Mouse (Mus musculus) liver, adult 2 months (tissue): ENCODE data around the gene Cdc42ep2. TPM values are rescaled to one million over a fixed set of nuclear protein-coding genes. Genes with fewer than 3 reads are reported as not detected.

ENCODE experiments used
- DNase-seq: peaks from one replicate; pipeline ENCODE4 v3.0.0-alpha.2; 2011; ENCODE audit warnings: low read depth, low spot score; ENCODE audit errors: extremely low read depth
- H3K27ac ChIP-seq: fragments of 200-500 bp; replicated peaks from 2 replicates; pipeline ENCODE4 v1.5.1; 2012; ENCODE audit warnings: low read depth, mild to moderate bottlenecking, control low read depth, inconsistent platforms, low read length; ENCODE audit not compliant: insufficient read depth
- H3K27me3 ChIP-seq: fragments of 200-500 bp; 2 replicates; pipeline ENCODE4 v1.6.1; 2012; ENCODE audit warnings: mild to moderate bottlenecking, moderate library complexity, low read length, inconsistent platforms; ENCODE audit not compliant: control insufficient read depth, insufficient read depth
- H3K36me3 ChIP-seq: fragments of 200-500 bp; 2 replicates; pipeline ENCODE4 v1.6.1; 2012; ENCODE audit warnings: low read length, inconsistent platforms; ENCODE audit not compliant: control insufficient read depth, insufficient read depth
- H3K4me1 ChIP-seq: fragments of 200-500 bp; 2 replicates; pipeline ENCODE4 v1.6.1; 2011; ENCODE audit warnings: low read length; ENCODE audit not compliant: control insufficient read depth, insufficient read depth
- H3K4me3 ChIP-seq: fragments of 200-500 bp; 2 replicates; pipeline ENCODE4 v1.5.1; 2011; ENCODE audit warnings: low read depth, mild to moderate bottlenecking, control low read depth, low read length, moderate library complexity; ENCODE audit not compliant: insufficient read depth
- H3K79me2 ChIP-seq: fragments of 200-500 bp; 2 replicates; pipeline ENCODE4 v1.6.1; 2012; ENCODE audit warnings: inconsistent platforms, mild to moderate bottlenecking, low read length, moderate library complexity; ENCODE audit not compliant: control insufficient read depth, insufficient read depth
- H3K9ac ChIP-seq: fragments of 200-500 bp; 2 replicates; pipeline ENCODE4 v1.6.1; 2012; ENCODE audit warnings: low read depth, mild to moderate bottlenecking, control low read depth, inconsistent platforms, low read length
- CTCF ChIP-seq: fragments of 200-500 bp; IDR thresholded peaks from 2 replicates; pipeline ENCODE4 v1.5.1; 2011; ENCODE audit warnings: low read depth, low read length, control low read depth
- POLR2A ChIP-seq: fragments of 200-500 bp; IDR thresholded peaks from 2 replicates; pipeline ENCODE4 v1.6.1; 2011; ENCODE audit warnings: low read length, control low read depth; ENCODE audit not compliant: insufficient read depth; ENCODE audit errors: extremely low read depth
- WGBS: fragments of 180-500 bp; shearing (Covaris S2); methylation state at CpG from one replicate; pipeline ENCODE4 v1.1.7; 2018; 5-methylcytosine and 5-hydroxymethylcytosine counted together
- polyA plus RNA-seq: library from polyadenylated mRNA; depleted of rRNA; stranded (reverse); fragments of >200 nt; gene quantifications from 2 replicates; pipeline ENCODE4 v1.2.3, GENCODE M21; 2012
- total RNA-seq: library from RNA; depleted of rRNA; stranded (reverse); fragments of >200 nt; gene quantifications from 2 replicates; pipeline ENCODE4 v1.2.3, GENCODE M21; 2014

Gene Cdc42ep2
- total and polyA plus RNA-seq, 2 experiments, result 1.7 to 2.4 TPM

DNA sequence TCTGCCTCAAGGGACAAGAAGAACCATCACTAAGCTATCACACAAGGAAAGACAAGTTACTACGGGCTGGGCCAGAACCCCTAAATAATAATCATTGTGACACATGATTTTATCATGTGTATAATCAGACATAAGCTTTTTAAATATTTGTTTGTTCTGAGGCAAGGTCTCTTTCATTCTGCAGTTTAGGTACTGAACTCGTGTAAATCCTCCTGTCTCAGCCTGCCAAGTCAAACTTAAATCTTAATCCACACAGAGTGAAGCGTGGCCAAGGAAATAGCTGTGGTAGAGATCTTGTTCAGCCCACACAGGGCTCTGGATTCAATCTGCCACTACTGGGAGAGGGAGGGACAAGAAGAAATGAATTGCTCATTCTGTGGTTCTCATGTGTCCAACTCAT, 17.3 kb downstream of the Cdc42ep2 start:
- H3K9ac ChIP-seq, result no peak overlapping the region
- H3K27ac ChIP-seq, result no peak overlapping the region
- H3K79me2 ChIP-seq, result peaks cover 29% of the 10 kb centered on the region
- DNase-seq, result no peak
- no peaks in the 10 kb centered on the region for H3K27me3 ChIP-seq
- H3K4me1 ChIP-seq, result peaks cover 7% of the 10 kb centered on the region; the same call in 1 of the 2 replicates
- TF ChIP-seq CTCF (no peak), POLR2A (no peak)
- H3K4me3 ChIP-seq, result no peak overlapping the region
- H3K36me3 ChIP-seq, result peaks cover 44% of the 10 kb centered on the region
- 67% methylated on average over 3 of the region's 3 CpGs for WGBS

DNA sequence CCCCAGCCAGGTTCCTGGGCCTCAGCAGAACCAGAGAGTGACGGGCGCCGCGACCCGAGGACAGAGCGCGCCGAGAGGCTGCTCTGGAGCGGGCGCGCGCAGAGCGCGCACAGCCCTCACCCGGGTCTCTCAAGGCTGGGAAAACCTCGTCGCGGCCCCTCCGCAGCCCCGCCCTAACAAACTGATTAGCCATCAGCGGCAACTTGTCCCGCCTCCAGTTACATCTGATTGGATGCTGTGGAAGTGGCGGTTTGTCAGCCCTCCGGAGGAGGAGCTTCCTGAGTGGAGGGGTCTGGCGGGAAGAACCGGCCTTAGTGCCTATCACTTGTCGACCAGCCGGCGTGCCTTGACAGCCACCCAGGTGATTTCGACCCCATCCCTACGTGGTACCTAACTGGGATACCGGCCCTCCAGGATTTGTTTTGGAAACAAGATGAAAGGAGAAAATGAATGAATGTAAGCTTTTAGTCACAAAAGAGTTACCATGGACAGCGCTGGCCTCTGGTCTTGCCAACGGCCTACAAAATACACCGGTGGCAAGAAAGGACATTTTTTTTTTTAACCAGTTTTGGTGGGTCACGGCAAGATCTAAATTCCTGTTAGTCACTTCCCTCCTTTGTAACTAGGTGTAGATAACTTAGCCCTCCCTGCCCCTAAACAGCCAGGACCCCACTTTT, 30.5 kb downstream of the Cdc42ep2 start, which contains the start of gene Tigd3:
Gene Tigd3 (minus strand): TSS at position 148 of the 677 bp plus-strand sequence.
- WGBS, result 2% methylated on average over 36 of the region's 36 CpGs
- Histone ChIP-seq H3K27ac (no peak within 1 kb of the TSS), H3K4me3 (peak within 1 kb of the TSS; percentile 54), H3K9ac (peak within 1 kb of the TSS; percentile 63), H3K27me3 (no peaks in the 10 kb centered on the region), H3K79me2 (no peaks in the 10 kb centered on the region), H3K4me1 (peaks cover 6% of the 10 kb centered on the region), H3K36me3 (peaks cover 12% of the 10 kb centered on the region; the same call in 1 of the 2 replicates)
- DNase-seq, result peak; percentile 58
- TF ChIP-seq CTCF (no peak), POLR2A (no peak)

DNA sequence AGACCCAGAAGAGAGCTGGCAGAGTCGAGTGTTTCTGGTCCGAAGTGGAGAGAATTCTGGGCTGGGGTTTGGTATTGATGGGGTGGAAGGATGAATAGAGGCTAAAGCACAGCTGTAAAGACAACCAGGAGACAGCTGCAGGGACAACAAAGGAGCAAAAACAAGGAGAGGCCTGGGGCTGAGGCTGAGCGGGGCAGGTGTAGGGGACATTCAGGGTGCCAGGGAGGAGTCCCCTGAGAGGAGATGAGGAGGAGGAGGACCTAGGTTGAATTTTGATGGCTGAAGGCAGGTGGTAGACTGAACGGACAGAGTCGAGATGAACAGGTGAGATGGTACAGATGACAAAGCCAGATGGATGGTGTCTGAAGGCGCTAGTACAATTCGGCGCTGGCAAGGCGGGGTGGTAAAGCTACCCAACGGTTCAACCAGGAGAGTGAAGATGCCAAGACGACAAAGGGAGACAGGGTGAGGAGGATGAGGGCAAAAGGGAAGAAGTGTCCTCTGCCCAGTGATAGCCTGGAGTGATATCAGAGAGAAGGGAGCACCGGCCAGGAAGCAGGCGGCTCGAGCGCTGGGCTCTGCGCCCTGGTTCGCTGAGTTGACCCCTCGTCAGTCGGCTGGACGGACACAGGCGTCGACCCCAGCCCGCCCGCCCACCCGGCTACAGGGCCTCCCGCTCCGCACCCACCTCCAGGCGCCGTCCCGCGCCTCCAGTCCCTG, 31.2 kb downstream of the Cdc42ep2 start:
- no peak for DNase-seq
- 19% methylated on average over 29 of the region's 31 CpGs for WGBS
- no peaks in the 10 kb centered on the region for H3K79me2 ChIP-seq
- no peak for TF ChIP-seq POLR2A
- no peak for TF ChIP-seq CTCF
- H3K4me1 ChIP-seq, result peaks cover 8% of the 10 kb centered on the region
- H3K36me3 ChIP-seq, result peaks cover 7% of the 10 kb centered on the region; the same call in 1 of the 2 replicates
- no peaks in the 10 kb centered on the region for H3K27me3 ChIP-seq
- no peak overlapping the region for H3K27ac ChIP-seq
- H3K4me3 ChIP-seq, result peak overlapping the region; percentile 54
- H3K9ac ChIP-seq, result peak overlapping the region; percentile 63

DNA sequence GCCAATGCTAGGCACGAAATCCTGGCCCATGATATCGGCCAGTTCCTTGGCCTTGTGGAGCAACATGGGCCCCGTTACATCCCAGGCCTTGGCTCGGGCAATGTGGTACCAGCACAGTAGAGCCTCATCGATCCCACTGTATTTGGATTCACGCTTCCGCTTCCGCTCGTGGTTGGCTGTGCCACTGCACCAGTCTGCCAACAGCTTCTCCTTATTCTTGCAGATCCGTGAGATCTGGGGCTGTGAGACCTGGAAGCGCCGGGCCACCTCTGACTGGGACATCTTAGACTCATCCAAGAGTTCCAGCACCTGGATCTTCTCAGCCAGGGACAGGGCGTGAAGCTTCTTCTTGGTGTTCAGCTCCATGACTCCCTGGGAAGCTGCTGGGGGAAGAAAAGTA, 31.9 kb downstream of the Cdc42ep2 start:
- no peaks in the 10 kb centered on the region for H3K79me2 ChIP-seq
- DNase-seq, result no peak
- H3K4me1 ChIP-seq, result peaks cover 12% of the 10 kb centered on the region
- H3K9ac ChIP-seq, result no peak overlapping the region
- TF ChIP-seq CTCF (no peak), POLR2A (no peak)
- H3K27ac ChIP-seq, result no peak overlapping the region
- peaks cover 5% of the 10 kb centered on the region; the same call in 1 of the 2 replicates for H3K36me3 ChIP-seq
- no peak overlapping the region for H3K4me3 ChIP-seq
- H3K27me3 ChIP-seq, result no peaks in the 10 kb centered on the region
- 94% methylated on average over 13 of the region's 13 CpGs for WGBS

DNA sequence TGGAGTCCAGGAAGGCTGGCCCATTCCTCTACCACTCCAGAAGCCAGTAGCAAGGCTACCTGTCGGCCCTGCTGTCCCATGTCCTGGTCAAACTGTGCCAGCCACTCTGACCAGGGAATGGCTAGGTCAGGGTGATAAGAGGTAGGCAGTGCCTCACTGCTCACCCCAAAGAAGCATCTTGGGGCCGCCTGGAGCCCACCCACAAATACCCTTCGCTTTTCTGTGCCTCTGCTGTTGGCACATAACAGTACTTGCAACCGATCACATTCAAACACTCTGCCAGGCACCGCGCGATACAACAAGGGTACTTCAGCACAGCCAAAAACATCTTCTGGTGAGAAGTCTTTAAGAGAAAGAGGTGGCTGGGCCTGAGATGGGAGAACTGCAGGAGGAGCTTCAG, 32.4 kb downstream of the Cdc42ep2 start:
- H3K27me3 ChIP-seq, result no peaks in the 10 kb centered on the region
- no peak overlapping the region for H3K9ac ChIP-seq
- H3K79me2 ChIP-seq, result no peaks in the 10 kb centered on the region
- TF ChIP-seq CTCF, result no peak
- no peak for TF ChIP-seq POLR2A
- no peak overlapping the region for H3K27ac ChIP-seq
- peaks cover 14% of the 10 kb centered on the region for H3K4me1 ChIP-seq
- 99% methylated on average over 7 of the region's 7 CpGs for WGBS
- DNase-seq, result no peak
- peaks cover 5% of the 10 kb centered on the region; the same call in 1 of the 2 replicates for H3K36me3 ChIP-seq
- no peak overlapping the region for H3K4me3 ChIP-seq
